Mouse (Mus musculus) lung, postnatal 0 days (tissue): ENCODE measurements around the gene Bmp8a.

Experiments
- CTCF ChIP-seq: IDR thresholded peaks from 2 replicates; pipeline ENCODE4 v1.5.1; 2016; ENCODE audit warnings: antibody characterized with exemption, mild to moderate bottlenecking
- EP300 ChIP-seq: IDR thresholded peaks from 2 replicates; pipeline ENCODE4 v1.6.1; 2016; ENCODE audit warnings: antibody characterized with exemption, mild to moderate bottlenecking, control low read depth

DNA sequence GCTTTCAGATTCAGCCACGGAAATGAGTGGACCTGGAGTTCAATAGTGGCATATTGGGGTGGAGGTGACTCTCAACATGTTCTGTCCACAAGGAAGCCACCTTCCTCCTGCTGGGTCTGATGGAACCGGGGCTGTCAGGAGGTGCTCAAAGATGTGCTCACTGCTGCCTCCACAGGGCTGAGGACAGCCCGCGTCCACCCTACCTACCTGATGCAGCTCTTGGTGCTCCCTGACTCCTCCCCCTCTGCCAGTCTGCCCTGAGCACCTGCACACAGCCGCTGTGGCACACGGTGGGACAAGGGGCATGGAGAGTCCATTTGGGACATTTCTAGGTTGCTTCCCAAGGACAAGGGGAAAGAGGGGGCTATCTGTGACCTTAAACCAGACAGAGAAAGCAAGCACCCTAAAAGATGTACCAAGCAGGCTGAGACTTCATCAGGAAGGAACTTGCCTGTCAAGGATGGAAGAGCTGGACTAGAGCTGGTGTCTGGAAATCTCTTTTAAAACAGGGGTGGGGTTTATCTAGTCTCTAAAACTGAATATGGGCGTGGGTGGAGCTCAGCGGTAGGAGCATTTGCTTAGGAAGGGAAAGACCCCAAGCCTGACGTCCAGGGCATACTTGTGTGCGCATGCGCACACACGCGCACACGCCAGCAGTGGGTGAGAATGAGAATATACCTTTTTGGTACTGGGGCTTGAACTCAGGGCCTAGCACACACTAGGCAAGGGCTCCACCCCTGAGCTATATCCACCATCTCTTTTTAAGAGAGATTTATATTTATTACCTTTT lies 7.1 kb downstream of the Bmp8a start:
- TF ChIP-seq CTCF (peak; percentile 5; the same call in 1 of the 2 replicates), EP300 (no peak)
